Mouse (Mus musculus): ENCODE data around the gene 4931406P16Rik. TPM values are rescaled to one million over a fixed set of nuclear protein-coding genes. Genes with fewer than 3 reads are reported as not detected.
A peak's percentile ranks its signal among the peaks of the same experiment; 100 is the strongest.
"Not testable (repeated sequence)": the region's sequence is repeated elsewhere in the genome, so short reads cannot be mapped to it uniquely, and the experiment has no call there.

4931406P16Rik gene
- polyA plus RNA-seq, 1 experiment from 2014 or later: 30.9 TPM

DNA sequence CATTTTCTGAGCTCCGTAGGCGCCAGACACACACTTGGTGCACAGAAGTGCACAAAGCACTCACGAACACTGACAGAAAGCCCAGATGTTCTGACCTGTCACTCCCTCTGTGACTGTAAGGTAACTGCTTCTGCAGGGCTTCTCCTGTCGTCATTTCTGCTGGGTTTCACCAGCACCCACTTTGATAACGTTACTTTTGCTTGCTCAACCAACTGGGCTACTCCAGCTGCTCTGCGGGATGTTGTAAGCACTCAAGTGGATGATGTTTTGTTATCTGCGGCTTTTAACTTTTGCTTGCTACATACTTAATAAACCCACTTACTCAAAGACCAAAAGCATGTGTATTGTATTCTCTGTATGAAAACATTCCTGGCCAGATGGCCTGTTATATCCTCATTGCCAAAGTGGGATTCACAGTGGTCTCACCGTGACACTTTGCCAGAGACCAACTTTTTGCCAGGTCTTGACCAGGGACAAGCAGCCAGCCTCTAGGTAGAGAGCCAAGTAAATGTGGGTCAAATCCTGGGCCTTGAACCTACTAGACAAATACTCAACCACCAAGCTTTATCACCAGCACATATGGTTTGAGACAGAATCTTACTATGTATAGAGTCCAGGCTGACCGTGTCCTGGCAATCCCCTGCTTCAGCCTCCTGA is 91.6 kb downstream of the 4931406P16Rik start:
- in situ Hi-C loops (cut with MboI; ENCODE audit: low pct_unique_long_range_greater_than_20kb): no loop called here
- POLR2A ChIA-PET: interaction anchor here (1.5 kb wide), 1 partner anchor 8 kb away, joined by 4 read pairs; no protein-coding TSS in a partner anchor
- no peak for ATAC-seq
- no peak for TF ChIP-seq CTCF (IDR thresholded peaks at IDR 0.05)
- no peak for DNase-seq (ENCODE audit: low read depth, low spot score)
- no peaks in the 10 kb centered on the region for H3K27me3 ChIP-seq
- CTCF ChIA-PET: no interaction called here

- CTCF ChIA-PET: interaction anchor here (1.1 kb wide), 1 partner anchor 11 kb away, joined by 3 read pairs; no protein-coding TSS in a partner anchor
- in situ Hi-C loops (cut with MboI; ENCODE audit: low pct_unique_long_range_greater_than_20kb): no loop called here
- DNase-seq (ENCODE audit: low read depth, low spot score) (no peak), ATAC-seq (no peak)
- no peak for TF ChIP-seq CTCF (IDR thresholded peaks at IDR 0.05)
- no peaks in the 10 kb centered on the region for H3K27me3 ChIP-seq
- POLR2A ChIA-PET: no interaction called here
Measured at GRCm38 (mm10) chr7:34218496-34218895, 94.9 kb downstream of the 4931406P16Rik start.

GRCm38 (mm10) chr7:34216474-34216873 is 96.9 kb downstream of the 4931406P16Rik start:
- H3K27me3 ChIP-seq: no peaks in the 10 kb centered on the region
- DNase-seq (ENCODE audit: low read depth, low spot score) (no peak), ATAC-seq (no peak)
- ChIA-PET CTCF (interaction anchor here (1.4 to 1.6 kb wide), 2 partner anchors 14 to 24 kb away, joined by 3 read pairs; partner anchors contain the start of gene Gpi1), POLR2A (interaction anchor here (0.6 kb wide), 1 partner anchor 13 kb away, joined by 3 read pairs; no protein-coding TSS in a partner anchor)
- in situ Hi-C loops (cut with MboI; ENCODE audit: low pct_unique_long_range_greater_than_20kb): no loop called here
- TF ChIP-seq CTCF (IDR thresholded peaks at IDR 0.05): no peak

GRCm38 (mm10) chr7:34215481-34215880 is 97.9 kb downstream of the 4931406P16Rik start:
- CTCF ChIA-PET: interaction anchor here (1.4 kb wide), 1 partner anchor 15 kb away, joined by 3 read pairs; the partner anchor contains the start of gene Gpi1

GRCm38 (mm10) chr7:34214644-34215043 is 98.7 kb downstream of the 4931406P16Rik start:
- ChIA-PET POLR2A (no interaction called here), CTCF (no interaction called here)
- in situ Hi-C loops (cut with MboI; ENCODE audit: low pct_unique_long_range_greater_than_20kb): no loop called here
- H3K27me3 ChIP-seq: no peaks in the 10 kb centered on the region
- DNase-seq (ENCODE audit: low read depth, low spot score) (no peak), ATAC-seq (no peak)
- TF ChIP-seq CTCF (IDR thresholded peaks at IDR 0.05): no peak

More at GRCm38 (mm10) chr7:34215481-34215880, 97.9 kb downstream of the 4931406P16Rik start:
- ATAC-seq: no peak
- DNase-seq (ENCODE audit: low read depth, low spot score): no peak
- in situ Hi-C loops (cut with MboI; ENCODE audit: low pct_unique_long_range_greater_than_20kb): no loop called here
- no peak for TF ChIP-seq CTCF (IDR thresholded peaks at IDR 0.05)
- H3K27me3 ChIP-seq: no peaks in the 10 kb centered on the region
- POLR2A ChIA-PET: no interaction called here

DNA sequence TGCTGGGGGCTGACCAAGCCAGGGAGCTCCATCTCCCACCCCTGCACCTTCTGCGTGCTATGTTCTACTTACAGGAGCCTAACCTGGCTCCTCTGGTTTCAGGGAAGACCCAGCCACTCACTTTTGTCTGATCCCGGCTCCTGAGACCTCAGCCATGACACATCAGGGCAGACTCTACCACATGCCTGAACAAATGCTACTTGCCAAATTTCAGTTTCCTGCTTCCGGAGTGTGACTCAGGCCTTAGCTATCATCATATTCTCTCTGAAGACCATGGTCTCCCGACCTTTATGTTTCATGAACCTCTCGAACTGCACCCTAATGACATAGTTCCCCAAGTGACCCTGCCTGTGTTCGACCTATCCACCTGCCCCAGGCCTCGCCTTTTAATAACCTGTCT is 100.1 kb downstream of the 4931406P16Rik start:
- no peak for TF ChIP-seq CTCF (IDR thresholded peaks at IDR 0.05)
- no peak for ATAC-seq

GRCm38 (mm10) chr7:34208027-34208745 is 105.2 kb downstream of the 4931406P16Rik start:
- no peak for DNase-seq (ENCODE audit: low read depth, low spot score)
- ChIA-PET CTCF (interaction anchor here (1.2 kb wide), 1 partner anchor 11 kb away, joined by 3 read pairs; no protein-coding TSS in a partner anchor), POLR2A (no interaction called here)

More for the DNA sequence above, 100.1 kb downstream of the 4931406P16Rik start:
- ChIA-PET POLR2A (interaction anchor here (1.0 to 1.8 kb wide), 3 partner anchors 9 to 16 kb away, joined by 3 to 4 read pairs (median 3); no protein-coding TSS in a partner anchor), CTCF (no interaction called here)
- DNase-seq (ENCODE audit: low read depth, low spot score): no peak
- in situ Hi-C loops (cut with MboI; ENCODE audit: low pct_unique_long_range_greater_than_20kb): no loop called here
- H3K27me3 ChIP-seq: no peaks in the 10 kb centered on the region

DNA sequence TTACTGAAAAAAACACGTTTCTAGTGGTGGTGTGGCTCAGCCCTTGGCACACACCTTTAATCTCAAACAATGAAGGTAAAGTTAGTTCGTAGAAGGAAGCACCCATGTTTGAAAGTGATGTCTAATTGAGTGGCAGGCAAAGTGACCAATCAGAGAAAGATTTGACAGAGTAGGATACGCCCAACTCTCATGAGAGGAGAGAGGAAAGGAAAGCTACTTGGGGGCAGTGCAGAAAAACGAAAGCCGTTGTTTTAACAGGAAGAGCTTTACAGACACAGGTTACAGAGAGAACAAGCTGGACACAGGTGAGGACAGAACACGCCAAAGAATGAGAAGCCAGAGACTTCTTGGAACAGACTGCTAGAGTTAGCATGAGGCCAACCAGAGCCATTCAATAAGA is 107.0 kb downstream of the 4931406P16Rik start:
- in situ Hi-C loops (cut with MboI; ENCODE audit: low pct_unique_long_range_greater_than_20kb): no loop called here
- no peak for ATAC-seq
- CTCF ChIA-PET: no interaction called here

More at GRCm38 (mm10) chr7:34208027-34208745, 105.2 kb downstream of the 4931406P16Rik start:
- peak; percentile 28 for ATAC-seq
- TF ChIP-seq CTCF (IDR thresholded peaks at IDR 0.05): no peak
- H3K27me3 ChIP-seq: no peaks in the 10 kb centered on the region
- in situ Hi-C loops (cut with MboI; ENCODE audit: low pct_unique_long_range_greater_than_20kb): no loop called here

GRCm38 (mm10) chr7:34202147-34202546 is 111.2 kb downstream of the 4931406P16Rik start:
- H3K27me3 ChIP-seq; CTCF ChIA-PET; ATAC-seq; POLR2A ChIA-PET; in situ Hi-C loops (cut with MboI; ENCODE audit: low pct_unique_long_range_greater_than_20kb); DNase-seq (ENCODE audit: low read depth, low spot score): not testable (repeated sequence)

More for the DNA sequence above, 107.0 kb downstream of the 4931406P16Rik start:
- no peak for TF ChIP-seq CTCF (IDR thresholded peaks at IDR 0.05)
- DNase-seq (ENCODE audit: low read depth, low spot score): no peak
- H3K27me3 ChIP-seq: no peaks in the 10 kb centered on the region
- POLR2A ChIA-PET: interaction anchor here (0.6 kb wide), 1 partner anchor 13 kb away, joined by 5 read pairs; no protein-coding TSS in a partner anchor

DNA sequence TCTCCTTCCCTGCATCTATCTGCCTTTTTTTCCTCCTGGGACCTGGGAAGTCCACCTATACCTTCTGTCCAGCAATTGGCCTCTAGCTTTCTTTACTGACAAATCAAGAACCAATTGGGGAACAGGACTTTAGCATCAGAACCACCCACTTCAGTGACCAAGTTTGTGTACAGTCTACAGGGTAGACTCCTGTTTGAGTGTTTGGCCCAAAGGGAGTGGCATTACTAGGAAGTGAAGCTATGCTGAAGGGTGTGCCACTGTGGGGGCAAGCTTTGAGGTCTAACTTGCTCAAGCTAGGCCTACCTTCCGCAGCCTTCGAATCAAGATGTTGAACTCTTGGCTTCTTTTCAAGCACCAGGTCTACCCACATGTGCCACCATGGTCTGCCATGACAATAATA is 112.5 kb downstream of the 4931406P16Rik start:
- CTCF ChIA-PET: no interaction called here
- no peak for TF ChIP-seq CTCF (IDR thresholded peaks at IDR 0.05)

DNA sequence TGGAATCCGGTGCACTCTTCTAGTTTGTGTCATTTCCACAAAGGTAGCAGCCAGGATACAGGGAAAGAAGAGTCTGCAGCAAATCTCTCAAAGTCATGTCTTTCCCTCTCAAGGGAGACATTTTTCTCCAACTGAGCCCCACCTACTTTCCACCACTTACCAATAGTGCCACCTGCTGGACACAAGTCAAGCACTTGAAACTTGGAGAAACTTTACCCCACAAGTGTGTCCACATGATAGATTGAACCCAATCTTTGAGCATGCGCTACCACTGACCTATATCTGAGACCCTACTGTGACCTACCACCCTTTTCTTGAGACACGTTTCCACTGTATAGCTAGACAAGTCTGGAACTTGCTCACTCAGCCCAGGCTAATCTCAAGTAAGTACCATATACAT is 115.0 kb downstream of the 4931406P16Rik start:
- H3K27me3 ChIP-seq: no peaks in the 10 kb centered on the region
- TF ChIP-seq CTCF (IDR thresholded peaks at IDR 0.05): peak; percentile 64
- ChIA-PET POLR2A (no interaction called here), CTCF (interaction anchor here (1.1 kb wide), 1 partner anchor 11 kb away, joined by 4 read pairs; no protein-coding TSS in a partner anchor)
- in situ Hi-C loops (cut with MboI; ENCODE audit: low pct_unique_long_range_greater_than_20kb): loop anchor here (25.0 kb wide), 1 partner anchor 411 kb away; no protein-coding TSS in a partner anchor
- ATAC-seq (no peak), DNase-seq (ENCODE audit: low read depth, low spot score) (no peak)

More for the DNA sequence above, 112.5 kb downstream of the 4931406P16Rik start:
- in situ Hi-C loops (cut with MboI; ENCODE audit: low pct_unique_long_range_greater_than_20kb): no loop called here
- no peak for ATAC-seq
- no peaks in the 10 kb centered on the region for H3K27me3 ChIP-seq
- no peak for DNase-seq (ENCODE audit: low read depth, low spot score)
- POLR2A ChIA-PET: no interaction called here
